Mouse (Mus musculus): Measurements from ENCODE around the gene Gemin4. TPM values are rescaled to one million over a fixed set of nuclear protein-coding genes. Genes with fewer than 3 reads are reported as not detected.

The Gemin4 gene
- polyA plus RNA-seq, 2 experiments = 6.3 to 14.8 TPM

- WGBS (ENCODE audit: insufficient replicate concordance) = 46% methylated on average over 3 of the region's 3 CpGs
- DNase-seq (ENCODE audit: low read depth in 3 of 3, low spot score in 3 of 3) = no peak
- Histone ChIP-seq H3K4me3 (ENCODE audit: insufficient read depth in 1 of 2, low read depth in 2 of 2, low read length in 2 of 2) (no peak overlapping the region), H3K27me3 (ENCODE audit: control insufficient read depth, insufficient read depth, low read length) (no peaks in the 10 kb centered on the region), H3K27ac (no peak overlapping the region), H3K9ac (replicated peaks) (no peak overlapping the region), H3K4me1 (replicated peaks; ENCODE audit: control insufficient read depth in 2 of 2, insufficient read depth in 2 of 2, low read length in 1 of 2) (no peaks in the 10 kb centered on the region), H3K9me3 (ENCODE audit: control insufficient read depth, low read length) (no peaks in the 10 kb centered on the region), H3K36me3 (replicated peaks; ENCODE audit: control insufficient read depth, insufficient read depth, low read depth) (peaks cover 15% of the 10 kb centered on the region), H3K4me2 (ENCODE audit: low read depth) (no peak overlapping the region)
- TF ChIP-seq EP300 (IDR thresholded peaks at IDR 0.05; ENCODE audit: low read depth) = no peak
- no peak for TF ChIP-seq CTCF (IDR thresholded peaks at IDR 0.05; ENCODE audit: low read depth)
- no peak for ATAC-seq (ENCODE audit: insufficient read depth)
Measured at GRCm38 (mm10) chr11:76252036-76252435, 34.6 kb upstream of the Gemin4 start.

- H3K4me2 ChIP-seq (ENCODE audit: low read depth) = no peak overlapping the region
- peaks cover 15% of the 10 kb centered on the region for H3K36me3 ChIP-seq (replicated peaks; ENCODE audit: control insufficient read depth, insufficient read depth, low read depth)
- peaks cover 0 to 6% of the 10 kb centered on the region in 2 experiments; a peak in 2 of 4 replicates for H3K4me1 ChIP-seq (replicated peaks; ENCODE audit: control insufficient read depth in 2 of 2, insufficient read depth in 2 of 2, low read length in 1 of 2)
- no peaks in the 10 kb centered on the region for H3K27me3 ChIP-seq (ENCODE audit: control insufficient read depth, insufficient read depth, low read length)
- no peak for ATAC-seq (ENCODE audit: insufficient read depth)
- H3K27ac ChIP-seq = no peak overlapping the region
- H3K9me3 ChIP-seq (ENCODE audit: control insufficient read depth, low read length) = no peaks in the 10 kb centered on the region
- DNase-seq (ENCODE audit: low read depth in 3 of 3, low spot score in 3 of 3) = no peak
- WGBS (ENCODE audit: insufficient replicate concordance) = 66% methylated on average over 2 of the region's 2 CpGs
- no peak overlapping the region for H3K9ac ChIP-seq (replicated peaks)
- TF ChIP-seq EP300 (IDR thresholded peaks at IDR 0.05; ENCODE audit: low read depth) (no peak), CTCF (IDR thresholded peaks at IDR 0.05; ENCODE audit: low read depth) (peak; percentile 26; the same call in 1 of the 2 replicates)
- no peak overlapping the region for H3K4me3 ChIP-seq (ENCODE audit: insufficient read depth in 1 of 2, low read depth in 2 of 2, low read length in 2 of 2)
Measured at GRCm38 (mm10) chr11:76247239-76247638, 29.8 kb upstream of the Gemin4 start.

- H3K9me3 ChIP-seq (ENCODE audit: control insufficient read depth, low read length) = no peaks in the 10 kb centered on the region
- H3K27ac ChIP-seq = no peak overlapping the region
- H3K9ac ChIP-seq (replicated peaks) = no peak overlapping the region
- no peak for DNase-seq (ENCODE audit: low read depth in 3 of 3, low spot score in 3 of 3)
- TF ChIP-seq CTCF (IDR thresholded peaks at IDR 0.05; ENCODE audit: low read depth) (no peak), EP300 (IDR thresholded peaks at IDR 0.05; ENCODE audit: low read depth) (no peak)
- peaks cover 15% of the 10 kb centered on the region for H3K36me3 ChIP-seq (replicated peaks; ENCODE audit: control insufficient read depth, insufficient read depth, low read depth)
- ATAC-seq (ENCODE audit: insufficient read depth) = no peak
- H3K27me3 ChIP-seq (ENCODE audit: control insufficient read depth, insufficient read depth, low read length) = no peaks in the 10 kb centered on the region
- no peak overlapping the region for H3K4me2 ChIP-seq (ENCODE audit: low read depth)
- no peak overlapping the region for H3K4me3 ChIP-seq (ENCODE audit: insufficient read depth in 1 of 2, low read depth in 2 of 2, low read length in 2 of 2)
- H3K4me1 ChIP-seq (replicated peaks; ENCODE audit: control insufficient read depth in 2 of 2, insufficient read depth in 2 of 2, low read length in 1 of 2) = peaks cover 0 to 6% of the 10 kb centered on the region in 2 experiments; a peak in 2 of 4 replicates
Measured at GRCm38 (mm10) chr11:76246439-76246838, 29.0 kb upstream of the Gemin4 start.

GRCm38 (mm10) chr11:76243811-76244546 is 26.5 kb upstream of the Gemin4 start:
- ATAC-seq (ENCODE audit: insufficient read depth) = peak; percentile 58; the same call in 1 of the 2 replicates
- Histone ChIP-seq H3K4me1 (replicated peaks; ENCODE audit: control insufficient read depth in 2 of 2, insufficient read depth in 2 of 2, low read length in 1 of 2) (peaks cover 0 to 6% of the 10 kb centered on the region in 2 experiments; a peak in 2 of 4 replicates), H3K4me2 (ENCODE audit: low read depth) (peak overlapping the region; percentile 79), H3K27ac (no peak overlapping the region), H3K36me3 (replicated peaks; ENCODE audit: control insufficient read depth, insufficient read depth, low read depth) (peaks cover 11% of the 10 kb centered on the region; the same call in 1 of the 2 replicates), H3K9ac (replicated peaks) (peak overlapping the region; percentile 83), H3K4me3 (ENCODE audit: insufficient read depth in 1 of 2, low read depth in 2 of 2, low read length in 2 of 2) (peak overlapping the region; percentile 89), H3K9me3 (ENCODE audit: control insufficient read depth, low read length) (no peaks in the 10 kb centered on the region), H3K27me3 (ENCODE audit: control insufficient read depth, insufficient read depth, low read length) (no peaks in the 10 kb centered on the region)
- DNase-seq (ENCODE audit: low read depth in 3 of 3, low spot score in 3 of 3) = no peak
- WGBS (ENCODE audit: insufficient replicate concordance) = 2% methylated on average over 34 of the region's 34 CpGs
- TF ChIP-seq EP300 (IDR thresholded peaks at IDR 0.05; ENCODE audit: low read depth) = no peak
- no peak for TF ChIP-seq CTCF (IDR thresholded peaks at IDR 0.05; ENCODE audit: low read depth)

Data from liver, embryonic 14.5 days (tissue).